Mouse (Mus musculus): ENCODE data around the gene Emc7.

DNA sequence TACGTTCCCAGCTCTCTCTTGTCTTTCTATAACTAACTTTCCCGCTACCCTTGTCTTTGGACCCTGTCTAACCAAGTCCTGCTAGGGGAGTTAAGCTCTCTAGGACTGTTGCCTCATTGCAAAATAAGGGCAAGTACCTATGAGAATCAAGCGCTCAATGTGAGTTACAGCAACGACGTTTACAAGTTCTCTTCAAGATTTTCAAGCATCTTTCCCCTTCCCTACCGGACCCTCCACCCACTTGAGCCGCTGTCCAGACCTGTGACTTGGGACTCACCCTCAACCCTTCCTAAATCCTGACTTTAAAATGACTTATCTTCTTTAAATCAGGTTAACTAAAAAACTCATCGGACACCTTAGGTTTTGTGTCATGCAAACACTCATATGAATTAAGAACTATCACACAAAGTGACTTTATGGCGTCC, 37.6 kb downstream of the Emc7 start:
- TF ChIP-seq POLR2A (IDR thresholded peaks at IDR 0.05; ENCODE audit: borderline replicate concordance, extremely low read depth, low read depth, low read length) (no peak), CTCF (IDR thresholded peaks at IDR 0.05; ENCODE audit: insufficient read depth, low read length) (no peak)

All from lung, adult 2 months (tissue).